Mouse (Mus musculus) gastrocnemius, adult 2 months (tissue): ENCODE results near the gene Ston2. TPM values are rescaled to one million over a fixed set of nuclear protein-coding genes. Genes with fewer than 3 reads are reported as not detected.
A peak's percentile ranks its signal among the peaks of the same experiment; 100 is the strongest.

Experiments
- DNase-seq: peaks from one replicate; pipeline ENCODE4 v3.0.0; 2022
- H3K27ac ChIP-seq: fragments of 200-600 bp; 2 replicates; pipeline ENCODE4 v1.8.1; 2022; ENCODE audit warnings: mild to moderate bottlenecking
- H3K4me3 ChIP-seq: fragments of 200-600 bp; 2 replicates; pipeline ENCODE4 v1.8.1; 2022; ENCODE audit warnings: mild to moderate bottlenecking, moderate library complexity
- CTCF ChIP-seq: fragments of 200-600 bp; IDR thresholded peaks from 2 replicates; pipeline ENCODE4 v1.8.1; 2022; ENCODE audit warnings: antibody characterized with exemption, mild to moderate bottlenecking, moderate library complexity
- intact Hi-C: fragments of 180-260 bp; cut with DNase I; formaldehyde crosslinking; loops from one replicate; pipeline ENCODE4 v1.15.1; 2025
- total RNA-seq, 2 experiments: library from RNA; stranded (reverse); gene quantifications; 2 replicates each; pipeline ENCODE4 v1.2.3; 2021

Ston2 gene
- total RNA-seq, 2 experiments from 2014 or later, result 53.3 to 61.6 TPM

DNA sequence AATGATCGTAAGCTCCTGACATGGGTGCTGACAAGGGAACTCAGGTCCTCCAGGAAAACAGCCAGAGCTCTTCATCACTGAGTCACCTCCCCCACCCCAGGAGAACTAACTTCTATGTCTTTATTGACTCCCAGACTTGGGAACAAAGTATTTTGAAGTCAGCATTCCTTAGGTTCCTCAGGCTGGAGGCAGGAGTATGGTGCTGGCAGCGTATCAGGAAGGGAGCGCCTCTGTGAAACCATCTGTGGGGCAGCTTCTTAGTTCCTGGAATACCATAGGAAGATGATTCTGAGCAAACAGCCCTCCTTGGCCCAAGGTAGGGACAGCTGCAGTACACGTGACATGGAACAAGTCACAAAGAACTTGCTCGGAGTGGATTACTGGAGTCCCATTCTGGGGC is 84.7 kb downstream of the Ston2 start:
- DNase-seq, result peak; percentile 56
- intact Hi-C loops, result loop anchor here (5.0 kb wide), 1 partner anchor 74 kb away; no protein-coding TSS in a partner anchor
- Histone ChIP-seq H3K4me3 (no peak overlapping the region), H3K27ac (0 out of 2 replicates have a peak overlapping the region, but pooled peaks have one; percentile 9)
- no peak for TF ChIP-seq CTCF

- no peak overlapping the region for H3K27ac ChIP-seq
- intact Hi-C loops, result loop anchor here (5.0 kb wide), 1 partner anchor 74 kb away; no protein-coding TSS in a partner anchor
- no peak for TF ChIP-seq CTCF
- DNase-seq, result no peak
- no peak overlapping the region for H3K4me3 ChIP-seq
Measured at GRCm38 (mm10) chr12:91702829-91703228, 85.4 kb downstream of the Ston2 start.

GRCm38 (mm10) chr12:91699451-91700141 is 88.6 kb downstream of the Ston2 start:
- no peak overlapping the region for H3K27ac ChIP-seq
- DNase-seq, result no peak
- intact Hi-C loops, result loop anchor here (5.0 kb wide), 1 partner anchor 78 kb away; no protein-coding TSS in a partner anchor
- TF ChIP-seq CTCF, result no peak
- no peak overlapping the region for H3K4me3 ChIP-seq

DNA sequence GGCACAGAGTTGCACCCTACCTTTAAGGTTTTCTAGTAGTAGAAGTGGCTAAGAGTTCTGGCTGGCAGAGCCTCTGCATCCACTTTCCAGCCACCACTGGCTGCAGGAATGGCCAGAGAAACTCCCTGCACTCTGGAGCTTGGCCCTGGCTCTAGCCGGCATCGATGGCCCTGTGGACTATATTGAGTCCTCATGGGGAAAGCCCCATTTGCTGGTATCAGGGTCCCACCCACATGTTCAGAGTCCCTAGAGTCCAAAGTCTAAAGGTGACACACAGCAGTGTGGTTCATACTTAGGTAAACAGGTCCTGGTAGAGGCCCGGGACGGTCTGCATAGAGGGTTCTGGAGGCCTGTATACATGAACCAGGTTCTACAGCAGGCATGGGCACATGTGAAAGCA is 92.0 kb downstream of the Ston2 start:
- TF ChIP-seq CTCF, result no peak
- DNase-seq, result no peak
- intact Hi-C loops, result no loop called here
- H3K27ac ChIP-seq, result no peak overlapping the region
- H3K4me3 ChIP-seq, result no peak overlapping the region

GRCm38 (mm10) chr12:91695761-91696160 is 92.4 kb downstream of the Ston2 start:
- Histone ChIP-seq H3K27ac (no peak overlapping the region), H3K4me3 (no peak overlapping the region)
- no peak for DNase-seq
- TF ChIP-seq CTCF, result no peak
- intact Hi-C loops, result no loop called here

GRCm38 (mm10) chr12:91694748-91695147 is 93.4 kb downstream of the Ston2 start:
- no peak for DNase-seq
- no peak overlapping the region for H3K4me3 ChIP-seq
- no peak overlapping the region for H3K27ac ChIP-seq
- TF ChIP-seq CTCF, result no peak
- intact Hi-C loops, result no loop called here

- Histone ChIP-seq H3K27ac (no peak overlapping the region), H3K4me3 (no peak overlapping the region)
- intact Hi-C loops, result no loop called here
- DNase-seq, result no peak
- TF ChIP-seq CTCF, result no peak
Measured at GRCm38 (mm10) chr12:91693566-91693965, 94.6 kb downstream of the Ston2 start.

- H3K27ac ChIP-seq, result no peak overlapping the region
- no peak overlapping the region for H3K4me3 ChIP-seq
- intact Hi-C loops, result no loop called here
- no peak for TF ChIP-seq CTCF
- no peak for DNase-seq
Measured at GRCm38 (mm10) chr12:91692991-91693390, 95.2 kb downstream of the Ston2 start.

DNA sequence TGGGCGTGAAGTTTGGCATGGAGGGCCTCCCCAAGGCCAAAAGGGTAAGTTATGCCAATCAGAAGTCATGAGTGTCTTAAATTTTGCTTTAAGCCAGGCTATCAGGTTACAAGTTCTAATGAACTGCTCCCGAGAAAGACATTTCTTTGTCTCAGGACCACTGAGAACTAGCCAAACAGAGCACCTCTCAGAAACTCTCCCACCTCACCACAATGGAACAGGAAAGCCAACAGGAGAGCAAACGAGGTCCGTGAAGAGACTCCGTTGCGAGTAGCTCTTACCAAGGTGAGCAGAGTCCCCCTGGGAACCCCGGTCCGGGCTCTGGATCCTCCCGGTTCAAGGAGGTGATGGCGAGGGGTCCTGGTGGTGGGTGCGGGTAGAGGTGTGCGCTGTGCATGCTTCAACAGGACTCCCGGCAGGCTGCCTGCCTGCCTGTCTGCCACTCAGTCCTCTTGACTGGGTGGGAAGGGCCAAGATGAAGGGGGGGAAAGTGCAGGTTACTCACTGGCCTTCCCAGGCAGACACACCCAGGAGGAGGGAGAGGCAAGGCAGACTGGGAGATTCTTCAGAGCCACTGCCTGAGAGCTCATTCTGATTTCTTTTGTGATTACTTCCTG is 102.4 kb downstream of the Ston2 start:
- H3K27ac ChIP-seq, result no peak overlapping the region
- TF ChIP-seq CTCF, result no peak
- DNase-seq, result no peak
- intact Hi-C loops, result no loop called here
- H3K4me3 ChIP-seq, result no peak overlapping the region

GRCm38 (mm10) chr12:91684840-91685415 is 103.3 kb downstream of the Ston2 start:
- no peak overlapping the region for H3K4me3 ChIP-seq

DNA sequence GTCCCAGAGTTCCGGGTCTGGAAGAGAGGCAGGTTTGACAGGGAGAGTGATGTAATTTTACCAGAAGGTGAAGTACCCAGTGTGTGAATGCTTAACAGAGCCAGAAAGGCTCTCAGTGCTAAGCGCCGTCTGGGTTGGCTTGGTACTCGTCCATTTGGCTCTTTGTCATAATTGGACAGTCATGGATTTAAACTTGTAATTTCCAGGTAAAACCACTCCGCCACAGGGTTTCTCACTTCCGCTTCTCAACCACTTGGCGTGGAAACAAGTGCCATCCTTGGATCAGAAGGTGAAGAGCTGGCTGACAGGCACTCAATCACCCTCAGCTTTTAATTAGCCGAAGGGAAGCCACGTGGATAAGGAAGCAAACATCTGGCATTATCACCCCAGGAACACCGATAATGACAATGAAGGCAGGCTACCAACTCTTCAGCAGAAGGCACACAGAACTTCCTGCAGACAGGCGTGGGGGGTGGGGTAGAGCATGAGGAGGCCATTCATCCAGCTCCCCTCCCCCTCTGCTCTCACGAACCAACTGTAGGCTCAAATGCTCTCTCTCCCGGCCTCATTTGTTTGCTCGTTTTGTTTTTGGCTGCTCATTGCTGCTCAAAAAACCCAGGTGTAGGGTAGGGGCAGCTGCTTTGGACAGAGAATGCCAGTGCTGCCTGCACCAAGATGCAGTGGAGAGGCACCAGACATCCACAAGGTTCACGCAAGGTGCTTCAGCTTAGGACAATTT is 103.9 kb downstream of the Ston2 start:
- no peak for DNase-seq
- no peak for TF ChIP-seq CTCF
- Histone ChIP-seq H3K4me3 (no peak overlapping the region), H3K27ac (peak overlapping the region; percentile 49; the same call in 1 of the 2 replicates)
- intact Hi-C loops, result no loop called here

More at GRCm38 (mm10) chr12:91684840-91685415, 103.3 kb downstream of the Ston2 start:
- intact Hi-C loops, result no loop called here
- H3K27ac ChIP-seq, result peak overlapping the region; percentile 49; the same call in 1 of the 2 replicates
- no peak for TF ChIP-seq CTCF
- no peak for DNase-seq

DNA sequence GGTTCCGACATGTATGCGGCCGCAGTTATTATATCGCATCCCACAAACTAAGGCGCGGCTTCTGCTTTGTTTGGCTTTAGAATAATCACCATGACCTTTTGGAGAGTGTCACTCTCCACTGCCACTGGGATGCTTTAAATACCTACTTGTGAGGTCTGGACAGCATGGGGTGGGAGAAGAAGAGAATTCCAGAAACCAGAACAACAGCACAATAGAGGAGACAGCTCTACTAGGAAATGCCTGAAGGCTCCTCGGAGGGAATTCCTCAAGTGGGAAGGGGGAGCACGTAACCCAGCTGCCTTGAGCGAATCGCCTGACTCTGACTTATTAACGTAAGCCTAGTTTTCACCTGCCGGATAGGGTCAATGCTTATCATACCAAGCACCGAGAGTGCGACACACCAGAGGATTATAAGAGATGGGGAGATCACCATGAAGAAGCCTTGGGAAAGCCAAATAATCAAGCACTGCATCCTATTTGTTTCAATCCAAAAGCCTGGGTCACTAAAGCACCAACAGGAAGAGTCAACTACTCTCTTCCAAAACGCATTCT is 104.6 kb downstream of the Ston2 start:
- intact Hi-C loops, result no loop called here
- no peak overlapping the region for H3K4me3 ChIP-seq
- TF ChIP-seq CTCF, result no peak

More for the DNA sequence above, 104.6 kb downstream of the Ston2 start:
- H3K27ac ChIP-seq, result peak overlapping the region; percentile 16; the same call in 1 of the 2 replicates
- no peak for DNase-seq
